Mouse (Mus musculus) cerebellum, adult (tissue): ENCODE data around the gene Fst.

Experiments
- ATAC-seq: cut with Nextera tagmentation; 2 replicates; pipeline ENCODE4 v1.9.2; 2017; ENCODE audit warnings: mild to moderate bottlenecking, moderate library complexity, mixed read lengths; ENCODE audit not compliant: insufficient number of reproducible peaks, low FRiP score, low TSS enrichment

Fst gene

DNA sequence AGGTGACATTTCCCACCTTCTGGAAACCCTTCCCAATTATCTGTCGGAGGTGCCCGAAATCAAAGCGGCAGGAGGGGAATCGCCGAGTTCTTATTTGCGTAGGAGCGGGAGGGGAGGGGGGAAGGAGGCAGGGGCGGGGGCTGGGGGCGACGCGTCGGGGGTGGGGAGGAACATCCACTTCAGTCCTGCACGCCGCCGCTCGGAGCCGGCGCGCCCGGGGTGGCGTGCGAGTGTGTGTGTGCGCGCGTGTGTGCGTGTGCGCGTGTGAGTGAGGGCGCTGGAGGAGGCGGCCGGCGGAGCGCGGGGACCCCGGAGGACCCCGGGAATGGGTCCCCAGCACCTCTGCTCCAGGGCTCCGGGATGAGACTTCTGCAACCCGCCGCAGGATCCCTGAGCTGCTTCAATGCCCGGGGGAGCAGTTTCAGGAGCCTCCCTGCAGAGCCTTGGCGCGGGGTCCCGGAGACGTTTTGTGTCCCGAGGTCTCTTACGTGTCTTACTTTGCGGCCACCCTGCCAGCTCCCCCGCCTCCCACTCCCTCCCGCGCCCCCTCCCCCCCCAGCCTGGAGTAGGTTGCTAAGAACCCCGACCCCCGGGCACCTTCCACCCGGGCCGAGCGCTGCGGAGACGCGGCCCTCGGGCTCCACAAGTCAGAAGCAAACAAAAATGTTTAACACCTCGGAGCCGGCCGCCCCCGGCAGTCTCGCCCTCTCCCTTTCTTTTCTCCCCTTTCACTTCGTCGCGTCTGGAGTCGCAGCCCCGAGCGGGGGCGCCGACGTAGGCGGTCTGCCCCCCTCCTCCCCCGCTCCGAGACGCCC is at the start of gene Fst:
Gene Fst, minus strand, starts transcription at position 66 of the 815 bp plus-strand sequence.
- no peak for ATAC-seq

DNA sequence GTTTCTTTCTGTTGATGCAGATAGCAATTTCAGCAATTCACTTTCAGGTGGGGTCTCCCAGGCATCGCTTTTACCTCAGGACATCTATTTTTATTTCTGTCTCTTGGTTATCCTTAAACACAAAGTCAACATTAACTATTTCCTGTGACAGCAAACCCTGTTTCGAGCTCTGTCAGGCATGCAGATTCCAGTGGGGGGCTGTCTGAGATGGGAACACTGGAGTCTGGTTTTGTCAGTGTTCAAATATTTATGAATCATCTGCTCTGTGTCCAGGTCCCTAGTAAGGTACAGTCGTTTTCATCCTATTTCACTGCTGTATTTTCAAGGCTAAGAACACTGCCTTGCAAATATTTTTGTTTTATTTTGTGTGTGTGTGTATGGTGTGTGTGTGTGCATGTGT is 35.1 kb upstream of the Fst start:
- ATAC-seq, result no peak

DNA sequence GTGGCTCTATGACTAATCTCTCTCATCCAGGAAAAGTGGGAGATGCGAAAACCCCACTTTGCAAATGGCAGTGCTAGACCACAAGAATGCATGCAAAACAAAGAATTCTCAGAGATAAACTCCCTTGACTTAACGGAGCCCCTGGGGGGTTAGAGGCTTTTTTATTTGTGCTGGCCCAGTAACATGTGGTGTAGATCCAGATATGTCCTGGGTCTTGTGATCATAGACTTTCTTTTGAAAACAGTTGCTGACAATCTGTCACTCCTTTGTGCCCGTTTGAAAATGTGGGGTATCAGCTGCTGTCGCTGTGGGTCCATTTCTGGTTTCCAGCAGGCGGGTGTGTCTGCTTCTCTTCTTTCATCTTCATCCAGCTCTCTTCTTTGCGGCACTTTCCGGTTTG is 29.4 kb upstream of the Fst start:
- ATAC-seq, result no peak

DNA sequence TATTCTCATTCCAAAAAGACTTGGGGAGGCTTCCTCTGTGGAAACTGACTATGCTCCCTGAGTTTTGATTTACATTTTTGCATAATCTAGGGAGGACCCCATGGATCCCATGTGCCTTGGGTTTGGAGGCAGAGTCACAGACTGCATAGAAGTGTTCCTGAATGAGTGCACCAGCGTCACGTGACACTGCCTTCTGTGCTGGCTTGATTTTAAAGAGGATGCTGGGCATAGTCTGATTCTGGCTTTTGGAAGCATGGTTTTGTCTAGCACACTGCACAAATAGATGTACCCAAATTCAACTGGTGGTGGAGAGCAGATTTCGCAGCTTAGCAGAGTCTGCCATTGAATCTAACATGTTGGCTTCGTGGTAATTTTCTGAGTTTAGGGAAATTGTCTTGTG is 19.6 kb upstream of the Fst start:
- ATAC-seq, result no peak

DNA sequence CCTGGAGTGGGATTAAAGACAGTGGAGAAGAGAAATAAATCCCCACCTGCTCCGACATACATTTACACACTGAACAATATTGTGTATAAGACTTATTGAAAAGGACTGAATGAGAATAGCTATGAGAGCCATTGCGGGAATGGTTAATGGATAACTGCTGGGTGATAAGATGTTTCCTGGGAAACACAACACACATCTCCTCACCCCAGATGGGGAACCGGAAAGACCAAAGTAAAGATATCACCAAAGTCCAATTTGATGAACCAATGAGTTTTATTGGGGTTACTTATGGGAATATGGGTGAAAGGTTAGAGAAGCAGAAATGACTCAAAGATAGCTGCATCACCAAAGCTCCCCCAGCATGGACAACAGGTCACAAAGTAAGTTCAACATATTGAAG is 11.2 kb upstream of the Fst start:
- ATAC-seq, result no peak

DNA sequence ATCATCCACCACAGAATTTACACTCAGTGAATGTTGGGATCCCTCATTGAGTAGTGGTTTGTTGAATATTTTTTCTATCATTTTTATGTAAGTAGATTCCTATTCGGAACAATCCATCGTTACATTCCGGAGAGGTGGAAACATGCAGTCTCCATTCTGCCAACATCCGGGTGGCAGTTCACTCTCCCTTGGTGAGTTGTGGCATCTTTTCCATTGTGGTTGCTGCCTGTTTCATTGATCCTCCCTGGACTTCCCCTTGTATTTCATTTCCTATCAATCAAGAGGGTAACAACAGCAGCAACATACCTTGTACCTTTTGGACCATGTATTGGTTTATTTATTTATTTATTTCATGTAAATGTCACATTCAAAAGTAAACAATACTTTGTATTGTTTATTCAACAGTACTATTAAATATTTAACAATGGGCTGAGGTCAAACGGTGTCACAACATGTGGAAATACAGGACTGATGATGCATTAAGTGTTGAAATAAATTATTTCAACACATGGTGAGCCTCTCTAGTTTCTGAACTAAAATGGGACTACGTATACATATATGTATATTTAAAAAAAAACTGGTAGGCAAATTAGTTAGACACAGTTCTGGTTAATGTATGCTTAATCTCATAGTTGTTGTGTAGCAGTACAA is 7.6 kb upstream of the Fst start:
- no peak for ATAC-seq

DNA sequence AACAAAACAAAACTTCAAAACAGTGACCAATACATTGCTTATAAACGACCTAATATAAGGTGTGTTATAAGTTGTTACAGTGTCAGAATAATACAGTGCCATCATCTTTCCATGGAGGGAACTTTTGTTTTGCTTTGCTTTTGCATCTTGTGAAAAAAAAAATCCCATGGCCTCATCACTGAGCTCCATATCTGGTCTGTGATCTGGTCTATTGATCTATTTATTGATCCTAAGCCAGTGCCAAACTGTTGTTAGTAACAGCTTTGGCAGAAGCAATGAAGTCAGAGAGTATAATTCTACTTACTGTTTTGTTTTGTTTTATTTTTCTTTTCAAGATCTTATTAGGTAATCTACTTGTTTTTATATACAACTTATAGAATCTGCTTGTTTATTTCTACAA is 6.6 kb upstream of the Fst start:
- no peak for ATAC-seq

DNA sequence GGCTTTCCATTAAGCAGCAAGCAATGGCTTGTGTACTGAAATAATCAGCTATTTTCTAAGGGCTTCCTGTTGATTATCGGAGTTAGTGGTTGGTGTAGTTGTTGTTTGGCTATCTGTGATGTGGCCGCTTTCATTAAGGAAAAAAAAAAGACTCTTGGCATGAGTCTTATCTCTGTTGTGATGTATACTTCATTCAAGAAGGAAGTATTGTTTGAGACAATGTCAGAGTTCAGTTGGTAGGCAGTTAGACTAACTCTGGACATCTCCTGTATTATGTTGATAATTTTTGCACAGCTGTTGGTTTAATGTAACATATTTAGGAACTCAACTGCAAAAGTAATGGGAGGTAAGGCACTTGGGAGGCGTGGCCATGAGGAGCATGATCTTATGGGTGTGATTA is 6.1 kb upstream of the Fst start:
- no peak for ATAC-seq

DNA sequence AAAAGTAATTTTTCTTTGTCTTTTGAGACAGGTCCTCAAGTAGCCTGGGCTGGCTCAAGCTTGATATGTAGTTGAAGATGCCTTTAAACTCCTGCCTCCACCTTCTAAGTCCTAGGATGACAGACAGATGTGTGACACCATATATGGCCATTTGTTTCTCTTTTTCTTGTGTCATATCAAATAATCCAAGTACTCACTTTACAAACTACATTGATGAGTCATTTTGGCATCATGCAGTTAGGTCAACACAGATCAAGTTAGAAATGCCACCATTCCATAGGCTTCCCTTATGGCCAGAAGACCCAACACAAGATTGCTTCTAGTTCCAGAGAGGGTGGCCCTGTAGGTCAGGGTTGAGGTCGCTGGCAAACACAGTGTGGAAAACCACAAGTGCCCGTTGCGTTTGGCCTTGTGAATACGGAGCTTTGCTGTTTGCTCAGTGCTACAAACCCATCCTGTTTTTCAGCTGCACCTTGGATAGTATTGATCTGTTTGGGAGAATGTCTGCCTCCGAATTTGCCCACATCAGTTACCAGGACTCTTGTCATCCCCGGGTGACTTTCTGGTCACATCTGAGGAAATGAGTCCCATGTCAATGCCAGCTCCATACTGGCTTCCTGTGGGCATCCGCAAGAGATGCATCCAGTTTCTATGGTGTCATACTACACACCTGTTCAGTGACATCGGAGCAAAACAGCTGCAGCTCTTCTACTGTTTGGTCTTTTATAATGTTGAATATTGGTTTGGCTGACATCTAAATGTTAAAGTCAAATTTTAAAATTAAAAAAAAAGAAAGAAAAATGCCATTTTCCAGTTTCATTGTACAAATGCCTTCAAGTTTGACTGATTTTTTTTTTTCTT is 4.0 kb upstream of the Fst start:
- ATAC-seq, result no peak

DNA sequence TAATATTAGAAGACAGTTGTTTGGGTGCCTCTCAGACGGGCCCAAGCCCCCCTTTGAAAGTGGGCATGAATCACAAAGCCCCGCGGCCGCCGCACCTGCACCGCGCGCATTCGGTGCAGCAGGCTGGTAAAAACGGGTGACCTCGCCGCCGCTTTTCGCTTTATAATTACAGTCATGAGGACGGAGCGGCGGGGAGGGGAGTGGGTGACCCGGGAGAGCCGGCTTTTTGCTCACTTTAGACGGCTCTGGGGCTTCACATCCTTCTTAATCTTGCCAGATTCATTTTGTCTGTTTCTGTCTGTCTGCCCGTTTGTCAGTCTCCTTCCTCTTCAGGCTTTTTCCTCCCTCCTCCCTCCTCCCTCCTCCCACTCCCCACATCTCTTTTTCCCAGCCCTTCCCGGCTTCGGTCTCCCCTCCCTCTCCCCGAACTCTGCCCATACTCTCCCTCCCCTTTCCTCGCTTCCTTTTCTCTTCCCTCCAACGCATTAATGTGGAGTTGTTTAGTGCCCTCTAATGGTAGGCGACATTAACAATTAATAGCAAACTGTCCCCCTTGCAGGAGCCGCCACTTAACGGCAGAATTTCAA is 1.6 kb upstream of the Fst start:
- 0 out of 2 replicates have a peak, but pooled peaks have one; percentile 47 for ATAC-seq

DNA sequence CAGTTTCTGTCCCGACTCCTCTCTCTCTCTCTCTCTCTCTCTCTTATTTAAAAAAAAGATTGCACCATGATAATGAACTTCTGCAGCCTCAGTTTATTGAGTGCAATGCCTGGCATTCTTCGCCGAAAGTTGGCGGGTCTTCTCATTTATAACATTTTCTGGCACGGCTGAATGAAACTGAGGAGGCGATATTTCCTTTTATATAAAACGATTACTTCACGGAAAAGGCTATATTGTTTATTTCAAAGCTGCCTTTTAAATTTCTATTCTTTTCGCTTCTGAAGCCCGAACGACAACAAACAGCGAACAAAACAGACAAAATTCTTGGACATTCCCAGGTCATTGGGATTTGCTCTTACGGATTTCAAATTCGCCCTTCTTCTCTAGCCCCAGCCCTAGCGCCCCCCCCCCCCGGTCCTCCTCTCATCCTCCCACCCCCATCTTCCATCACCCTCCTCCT is 980 bp upstream of the Fst start:
- ATAC-seq, result no peak

DNA sequence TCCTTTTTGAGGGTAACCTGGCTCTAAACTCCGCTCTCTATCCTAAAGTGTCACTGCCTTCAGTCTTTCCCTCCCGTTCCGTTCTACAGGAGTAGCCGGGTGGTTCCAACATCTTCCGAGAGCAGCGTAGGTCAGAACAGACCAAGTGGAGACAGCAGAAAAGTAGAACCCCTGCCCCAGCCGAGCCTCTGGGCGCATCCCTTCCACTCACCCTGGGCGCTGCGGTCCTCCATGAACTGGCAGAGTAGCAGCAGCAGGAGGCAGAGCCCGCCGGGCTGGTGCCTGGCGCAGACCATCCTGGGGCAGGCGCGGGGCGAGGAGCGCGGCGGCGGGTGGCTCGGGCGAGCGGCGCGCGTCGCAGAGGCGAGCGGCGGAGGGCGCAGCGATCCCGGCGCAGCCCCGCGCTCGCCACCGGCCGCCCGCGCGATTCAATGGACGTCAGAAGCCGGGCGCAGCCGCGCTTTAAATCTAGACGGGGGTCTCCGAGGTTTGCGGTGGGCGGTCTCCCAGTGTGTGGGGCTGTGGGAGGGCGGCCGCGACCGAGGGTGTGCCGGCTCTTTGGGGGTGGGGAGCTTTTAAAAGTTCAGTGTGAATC is 363 bp downstream of the Fst start:
- ATAC-seq, result no peak; the same call in 1 of the 2 replicates

DNA sequence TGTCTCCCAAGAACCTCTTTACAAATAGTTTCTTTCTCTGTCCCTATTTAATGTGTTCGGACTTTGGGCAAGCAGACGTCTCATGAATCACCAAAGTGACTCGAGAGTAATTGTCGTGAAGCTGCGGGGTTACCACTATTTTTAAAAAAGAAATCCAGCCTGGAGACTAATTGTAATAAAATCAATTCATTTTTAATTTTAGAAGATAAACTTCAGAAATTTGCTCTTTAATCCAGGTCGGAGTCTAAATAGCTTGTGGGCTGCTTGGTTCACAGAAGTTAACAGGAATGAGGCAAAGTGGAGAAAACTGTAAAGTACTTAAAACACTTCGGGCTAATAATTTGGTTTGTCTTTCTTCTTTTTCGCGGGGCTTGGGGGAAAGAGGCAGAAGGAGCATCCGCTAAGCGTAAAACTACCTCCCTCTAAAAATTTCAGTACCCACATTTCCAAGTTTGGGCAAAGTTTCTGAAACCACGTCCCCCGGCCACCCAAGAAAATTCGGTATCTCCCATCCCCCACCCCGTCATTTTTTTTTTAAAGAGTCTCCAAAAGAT is 1.1 kb downstream of the Fst start:
- no peak for ATAC-seq

DNA sequence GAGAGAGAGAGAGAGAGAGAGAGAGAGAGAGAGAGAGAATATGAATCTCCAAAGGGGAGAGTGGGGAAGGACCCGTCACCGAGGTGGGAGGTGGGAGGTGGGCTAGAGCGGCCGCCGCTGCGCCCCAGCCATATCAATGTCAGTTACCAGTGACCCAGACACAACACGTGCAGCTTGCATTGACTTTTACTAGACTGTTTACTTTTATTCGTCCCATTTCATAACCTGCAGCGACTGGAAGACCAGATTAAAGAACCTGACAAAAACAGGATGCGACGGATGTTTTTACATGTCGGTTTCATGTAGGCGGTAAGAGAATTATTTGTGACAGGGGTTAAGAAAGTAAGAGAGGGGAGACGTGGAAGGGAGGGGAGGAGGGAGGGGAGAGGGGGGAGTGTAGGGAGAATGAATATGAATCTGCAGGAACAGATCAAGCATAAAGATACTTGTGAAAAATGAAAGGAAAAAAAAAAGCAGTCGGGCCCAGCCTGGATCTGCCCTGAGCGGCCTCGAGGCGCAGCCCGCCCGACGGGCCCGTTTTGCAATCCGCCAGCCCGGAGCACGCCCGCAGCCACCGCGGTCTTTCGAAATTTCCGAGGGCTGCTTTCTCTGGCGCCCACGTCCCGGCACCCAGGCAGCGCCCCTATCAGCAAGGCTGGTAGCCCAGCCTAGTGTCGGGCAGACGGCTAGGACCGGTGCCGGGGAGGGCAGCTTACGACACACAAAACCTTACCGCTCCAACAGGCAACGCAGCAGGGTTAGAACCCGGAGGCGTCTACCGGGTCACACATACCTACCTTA is 1.8 kb downstream of the Fst start:
- no peak for ATAC-seq

DNA sequence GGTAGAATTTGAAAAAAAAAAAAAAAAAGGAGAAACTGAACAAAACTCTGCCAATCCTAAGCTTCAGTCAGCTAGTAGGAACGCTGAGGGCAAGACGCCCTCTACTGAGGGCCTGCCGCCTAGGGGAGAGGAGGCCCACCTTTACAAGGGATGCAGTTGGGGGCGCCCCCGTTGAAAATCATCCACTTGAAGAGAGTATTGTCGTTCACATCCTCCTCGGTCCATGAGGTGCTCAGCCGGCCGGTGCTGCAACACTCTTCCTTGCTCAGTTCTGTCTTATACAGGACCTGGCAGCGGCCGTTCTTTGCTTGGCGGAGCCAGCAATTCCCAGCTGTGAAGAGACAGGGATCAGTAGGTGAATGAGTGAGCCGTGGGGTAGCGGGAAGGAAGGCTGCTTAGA is 2.5 kb downstream of the Fst start:
- ATAC-seq, result no peak

DNA sequence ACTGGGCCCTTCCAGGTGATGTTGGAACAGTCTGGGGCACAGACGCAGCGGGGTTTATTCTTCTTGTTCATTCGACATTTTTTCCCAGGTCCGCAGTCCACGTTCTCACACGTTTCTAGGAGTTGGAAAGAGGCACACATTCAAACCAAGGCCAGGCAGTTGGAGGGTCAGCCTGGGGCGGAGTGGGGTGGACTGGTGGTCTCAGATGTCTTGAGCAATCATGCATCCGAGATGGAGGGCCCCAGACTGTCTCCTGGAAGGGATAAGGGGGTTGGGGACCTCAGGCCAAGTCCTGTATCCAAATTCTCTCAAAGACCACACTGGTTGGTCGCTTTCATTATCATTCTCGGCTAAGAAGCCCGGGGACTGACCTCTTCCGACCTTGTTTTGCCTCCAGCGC is 3.0 kb downstream of the Fst start:
- no peak for ATAC-seq

DNA sequence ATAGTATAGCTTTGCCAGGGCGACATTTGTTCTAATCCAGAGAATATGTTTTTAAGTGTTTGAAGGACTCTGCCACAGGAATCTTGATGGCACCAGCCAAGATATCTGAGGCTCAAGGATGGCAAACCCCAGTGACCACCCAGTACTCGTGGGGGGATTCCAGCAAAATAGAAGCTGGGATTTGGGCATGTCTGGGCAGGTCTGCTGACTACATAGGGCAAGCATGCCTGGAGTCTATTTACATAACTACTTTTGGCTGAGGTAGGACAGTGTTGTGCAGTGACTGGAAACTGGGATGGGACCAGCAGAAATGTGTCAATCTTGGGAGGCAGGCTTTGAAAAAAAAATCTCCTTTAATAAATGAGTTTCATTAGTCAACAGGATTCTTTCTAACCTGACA is 11.5 kb downstream of the Fst start:
- no peak for ATAC-seq

DNA sequence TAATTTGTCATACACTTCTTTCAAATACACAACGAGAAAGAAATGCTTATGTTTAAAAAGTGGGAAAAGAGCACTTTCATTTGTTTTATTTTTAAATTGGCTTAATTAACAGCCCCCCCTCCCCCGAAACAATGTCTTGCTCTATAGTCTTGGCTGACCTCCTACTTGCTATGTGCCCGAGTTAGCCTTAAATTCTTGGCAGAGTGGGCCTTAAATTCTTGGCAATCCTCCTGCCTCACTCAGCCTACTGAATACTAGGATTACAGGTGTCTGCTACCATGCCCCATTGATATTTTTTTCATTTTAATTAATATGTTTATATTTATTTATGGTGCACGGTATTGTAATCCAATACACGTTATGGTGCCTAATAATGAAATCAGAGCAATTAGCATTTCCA is 26.3 kb downstream of the Fst start:
- no peak for ATAC-seq

DNA sequence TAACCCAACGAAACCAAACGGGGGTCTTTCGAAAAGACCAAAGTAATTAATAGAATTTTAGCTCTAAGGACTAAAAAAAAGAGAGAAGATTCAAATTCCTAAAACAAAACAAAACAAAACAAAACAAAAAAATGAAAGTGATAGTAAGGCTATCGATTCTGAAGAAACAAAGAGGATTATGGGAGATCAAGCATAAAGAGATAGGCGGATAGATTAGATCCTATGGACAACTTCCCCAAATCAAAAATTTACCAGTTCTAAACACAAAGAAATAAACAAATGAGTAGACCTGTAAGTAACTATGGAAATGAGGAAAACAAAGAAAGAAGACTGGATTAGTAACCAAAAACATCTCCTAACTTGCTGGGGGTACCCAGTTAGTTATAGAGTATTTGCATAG is 33.5 kb downstream of the Fst start:
- ATAC-seq, result no peak
